Mouse (Mus musculus) hindlimb bud, embryonic 11.5 days (tissue): ENCODE data around the gene Gipc1.

Experiments
- DNase-seq: peaks from one replicate; pipeline ENCODE4 v3.0.0-alpha.2; 2012; ENCODE audit warnings: low read depth, low spot score; ENCODE audit errors: extremely low spot score

Gene Gipc1

GRCm38 (mm10) chr8:83674497-83674896 lies 22.0 kb downstream of the Gipc1 start:
- DNase-seq: no peak

GRCm38 (mm10) chr8:83679866-83680265 lies 27.4 kb downstream of the Gipc1 start:
- no peak for DNase-seq

GRCm38 (mm10) chr8:83680603-83681002 lies 28.1 kb downstream of the Gipc1 start:
- DNase-seq: no peak

- DNase-seq: no peak
Observed at GRCm38 (mm10) chr8:83681099-83681498, 28.6 kb downstream of the Gipc1 start.

GRCm38 (mm10) chr8:83684517-83684916 lies 32.0 kb downstream of the Gipc1 start:
- DNase-seq: no peak

GRCm38 (mm10) chr8:83689264-83689663 lies 36.8 kb downstream of the Gipc1 start:
- DNase-seq: no peak

GRCm38 (mm10) chr8:83693609-83694236 lies 41.2 kb downstream of the Gipc1 start:
- DNase-seq: no peak

GRCm38 (mm10) chr8:83694369-83695160 lies 42.1 kb downstream of the Gipc1 start:
- DNase-seq: no peak

- DNase-seq: no peak
Observed at GRCm38 (mm10) chr8:83695351-83696106, 43.1 kb downstream of the Gipc1 start.

- no peak for DNase-seq
Observed at GRCm38 (mm10) chr8:83697374-83698220, 45.1 kb downstream of the Gipc1 start.

- DNase-seq: no peak
Observed at GRCm38 (mm10) chr8:83698291-83698660, 45.8 kb downstream of the Gipc1 start.

- no peak for DNase-seq
Observed at GRCm38 (mm10) chr8:83698661-83699453, 46.4 kb downstream of the Gipc1 start, which contains the start of gene Pkn1. Pkn1 (minus strand) TSS chr8:83699179.

GRCm38 (mm10) chr8:83699566-83699965 lies 47.1 kb downstream of the Gipc1 start:
- no peak for DNase-seq

GRCm38 (mm10) chr8:83700423-83701085 lies 48.1 kb downstream of the Gipc1 start:
- DNase-seq: no peak

- no peak for DNase-seq
Observed at GRCm38 (mm10) chr8:83703426-83703825, 50.9 kb downstream of the Gipc1 start.

GRCm38 (mm10) chr8:83706411-83706810 lies 53.9 kb downstream of the Gipc1 start:
- DNase-seq: no peak

GRCm38 (mm10) chr8:83707554-83707953 lies 55.1 kb downstream of the Gipc1 start:
- DNase-seq: no peak
